ENCODE assay signal across 8 mouse cellular contexts in the genomic region with DNA sequence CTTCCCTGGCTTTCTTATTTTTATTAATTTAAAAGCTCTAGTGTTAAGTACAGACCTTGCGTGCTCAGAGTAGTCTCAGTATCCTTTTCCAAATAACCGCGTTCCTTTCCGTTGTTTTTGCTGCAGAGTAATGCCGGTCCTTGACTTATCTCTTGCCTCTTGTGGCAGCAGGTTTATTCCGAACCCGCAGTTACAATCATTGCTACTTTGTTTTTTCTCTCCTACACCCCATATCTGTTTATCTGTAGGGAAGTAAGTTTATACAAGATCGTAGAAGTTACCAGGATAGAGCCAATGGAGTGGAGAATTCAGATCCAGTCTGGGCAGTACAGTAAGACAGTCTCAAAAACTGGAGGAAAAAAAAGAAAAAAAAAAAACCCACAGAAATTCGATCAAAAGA. TPM values are rescaled to one million over a fixed set of nuclear protein-coding genes. Genes with fewer than 3 reads are reported as not detected.
A peak's percentile ranks its signal among the peaks of the same experiment; 100 is the strongest.
DNase-seq lines count a peak whose midpoint lies in the region; ATAC-seq and TF ChIP-seq lines count a peak whose summit lies in the region.

No protein-coding gene starts in this region.

- H3K4me3 ChIP-seq in heart, embryonic 10.5 days, result peak overlapping the region; percentile 94
- peak overlapping the region; percentile 80 for H3K4me3 ChIP-seq in C2C12 (ENCODE audit: insufficient read depth, poor library complexity, severe bottlenecking)
- peak overlapping the region; percentile 69 for H3K4me3 ChIP-seq in forebrain, embryonic 15.5 days
- peak overlapping the region; percentile 99 for H3K4me3 ChIP-seq in liver, postnatal 0 days (ENCODE audit: low read depth, low read length)

- 5% methylated on average over 9 of the region's 9 CpGs for WGBS in heart, embryonic 10.5 days
- 4% methylated on average over 9 of the region's 9 CpGs for WGBS in forebrain, embryonic 15.5 days
- 2% methylated on average over 9 of the region's 9 CpGs for WGBS in liver, postnatal 0 days (ENCODE audit: insufficient replicate concordance)

- intact Hi-C loops in heart, postnatal 25 days (cut with DNase I), result loop anchor here (2.0 kb wide), 1 partner anchor 19 kb away; no protein-coding TSS in a partner anchor

- H3K27ac ChIP-seq in heart, embryonic 10.5 days, result peak overlapping the region; percentile 98
- H3K27ac ChIP-seq in forebrain, embryonic 15.5 days (replicated peaks), result peak overlapping the region; percentile 100
- peak overlapping the region; percentile 95 for H3K27ac ChIP-seq in liver, postnatal 0 days (ENCODE audit: low read depth)

- H3K4me1 ChIP-seq in heart, embryonic 10.5 days, result peaks cover 31% of the 10 kb centered on the region
- H3K4me1 ChIP-seq in forebrain, embryonic 15.5 days, result peaks cover 47% of the 10 kb centered on the region
- peaks cover 16% of the 10 kb centered on the region for H3K4me1 ChIP-seq in liver, postnatal 0 days (ENCODE audit: insufficient read depth)

- no peak for TF ChIP-seq EP300 in liver, postnatal 0 days (IDR thresholded peaks at IDR 0.05; ENCODE audit: low read depth)

- H3K9me3 ChIP-seq in heart, embryonic 10.5 days, result no peaks in the 10 kb centered on the region
- H3K9me3 ChIP-seq in forebrain, embryonic 15.5 days, result no peaks in the 10 kb centered on the region
- H3K9me3 ChIP-seq in liver, postnatal 0 days (ENCODE audit: low read length), result no peaks in the 10 kb centered on the region

- H3ac ChIP-seq in C2C12 (ENCODE audit: control insufficient read depth, insufficient read length, low read depth), result peak overlapping the region; percentile 47

- DNase-seq in heart, embryonic 10.5 days (ENCODE audit: low spot score), result no peak
- no peak for DNase-seq in heart, postnatal 25 days (ENCODE audit: low spot score)
- DNase-seq in liver, postnatal 0 days, result no peak
- DNase-seq in cerebellum, postnatal 4 days (ENCODE audit: low spot score in 2 of 2), result no peak
- DNase-seq in spleen, adult 12 weeks (ENCODE audit: low spot score), result no peak
- DNase-seq in layer of hippocampus, adult 9-10 months (ENCODE audit: low spot score), result no peak

- H3K36me3 ChIP-seq in heart, embryonic 10.5 days, result peaks cover 67% of the 10 kb centered on the region
- H3K36me3 ChIP-seq in C2C12 (ENCODE audit: control insufficient read depth, insufficient read depth), result peaks cover 45% of the 10 kb centered on the region
- H3K36me3 ChIP-seq in forebrain, embryonic 15.5 days, result peaks cover 46% of the 10 kb centered on the region
- H3K36me3 ChIP-seq in liver, postnatal 0 days (replicated peaks; ENCODE audit: insufficient read depth, low read length), result peaks cover 18% of the 10 kb centered on the region

- peak overlapping the region; percentile 92 for H3K9ac ChIP-seq in forebrain, embryonic 15.5 days (replicated peaks)
- H3K9ac ChIP-seq in liver, postnatal 0 days (replicated peaks), result peak overlapping the region; percentile 93

- peaks cover 43% of the 10 kb centered on the region for H3K79me3 ChIP-seq in C2C12 (ENCODE audit: low read depth)

- no peak for ATAC-seq in forebrain, embryonic 15.5 days (replicated peaks)
- ATAC-seq in liver, postnatal 0 days, result no peak

- H3K27me3 ChIP-seq in heart, embryonic 10.5 days (ENCODE audit: insufficient read depth, poor library complexity, severe bottlenecking), result no peaks in the 10 kb centered on the region
- no peaks in the 10 kb centered on the region for H3K27me3 ChIP-seq in C2C12 (ENCODE audit: control insufficient read depth, insufficient read depth, insufficient read length)
- no peaks in the 10 kb centered on the region for H3K27me3 ChIP-seq in forebrain, embryonic 15.5 days
- no peaks in the 10 kb centered on the region for H3K27me3 ChIP-seq in liver, postnatal 0 days (ENCODE audit: insufficient read depth, low read length)

- peak overlapping the region; percentile 62 for H3K4me2 ChIP-seq in forebrain, embryonic 15.5 days (replicated peaks)
- peak overlapping the region; percentile 94 for H3K4me2 ChIP-seq in liver, postnatal 0 days (ENCODE audit: low read depth, low read length)

- peaks cover 64% of the 10 kb centered on the region for H3K79me2 ChIP-seq in C2C12 (ENCODE audit: control insufficient read depth, insufficient read depth)

- no peak for TF ChIP-seq CTCF in C2C12 (IDR thresholded peaks at IDR 0.05; ENCODE audit: control insufficient read depth, insufficient read depth, insufficient read length)
- no peak for TF ChIP-seq CTCF in liver, postnatal 0 days (IDR thresholded peaks at IDR 0.05; ENCODE audit: low read depth)

TF ChIP-seq in C2C12, 6 proteins besides CTCF, POLR2A, EP300 and RAD21:
- TF ChIP-seq CEBPB (IDR thresholded peaks at IDR 0.05; ENCODE audit: low read depth), result no peak
- no peak for TF ChIP-seq MYOD1 (IDR thresholded peaks at IDR 0.05; ENCODE audit: control insufficient read depth, insufficient read length, low read depth)
- TF ChIP-seq FOSL1 (IDR thresholded peaks at IDR 0.05; ENCODE audit: insufficient read depth, low read length, poor library complexity, severe bottlenecking), result no peak
- no peak for TF ChIP-seq MAX (IDR thresholded peaks at IDR 0.05)
- no peak for TF ChIP-seq USF1 (IDR thresholded peaks at IDR 0.05; ENCODE audit: low read depth)
- no peak for TF ChIP-seq MYOG (IDR thresholded peaks at IDR 0.05; ENCODE audit: control insufficient read depth, extremely low read depth, insufficient read length)

RNA-seq across cellular contexts. Expression of a gene that starts 0.8 kb away (rescaled TPM):
- polyA plus RNA-seq in heart, embryonic 10.5 days (2016; fragmentation: Nextera tagmentation; extraction: Ambion mirVana), result 21.2 and 25.4 TPM in 2 replicates
- 1 to 10 TPM; 3.2 to 6.7 TPM for total RNA-seq in heart, postnatal 25 days (2021)
- 1.7 TPM for polyA plus RNA-seq in C2C12 (2012; fragmentation: generic; extraction: Trizol)
- 21.8 and 27.8 TPM in 2 replicates for polyA plus RNA-seq in forebrain, embryonic 15.5 days (2015; fragmentation: Nextera tagmentation; extraction: Ambion mirVana)
- polyA plus RNA-seq in liver, postnatal 0 days (2015; fragmentation: Nextera tagmentation; extraction: Ambion mirVana), result 16.7 and 17.3 TPM in 2 replicates

RNA-seq across cellular contexts. Expression of a gene that starts 0.9 kb away (rescaled TPM):
- polyA plus RNA-seq in heart, embryonic 10.5 days (2016; fragmentation: Nextera tagmentation; extraction: Ambion mirVana), result 30.5 and 42.9 TPM in 2 replicates
- 1 to 10 TPM; 6.0 to 7.1 TPM for total RNA-seq in heart, postnatal 25 days (2021)
- polyA plus RNA-seq in C2C12 (2012; fragmentation: generic; extraction: Trizol), result 16.1 TPM
- polyA plus RNA-seq in forebrain, embryonic 15.5 days (2015; fragmentation: Nextera tagmentation; extraction: Ambion mirVana), result 70.7 and 71.5 TPM in 2 replicates
- 4.0 and 5.3 TPM in 2 replicates for polyA plus RNA-seq in liver, postnatal 0 days (2015; fragmentation: Nextera tagmentation; extraction: Ambion mirVana)

RNA-seq across cellular contexts. Expression of a gene that starts 10.3 kb away (rescaled TPM):
- polyA plus RNA-seq in heart, embryonic 10.5 days (2016; fragmentation: Nextera tagmentation; extraction: Ambion mirVana), result 41.3 and 44.6 TPM in 2 replicates
- 10 to 100 TPM; 17.1 to 20.9 TPM for total RNA-seq in heart, postnatal 25 days (2021)
- 38.0 TPM for polyA plus RNA-seq in C2C12 (2012; fragmentation: generic; extraction: Trizol)
- polyA plus RNA-seq in forebrain, embryonic 15.5 days (2015; fragmentation: Nextera tagmentation; extraction: Ambion mirVana), result 65.2 and 65.9 TPM in 2 replicates
- polyA plus RNA-seq in liver, postnatal 0 days (2015; fragmentation: Nextera tagmentation; extraction: Ambion mirVana), result 15.5 and 17.8 TPM in 2 replicates

RNA-seq across cellular contexts. Expression of a gene that starts 25.1 kb away (rescaled TPM):
- polyA plus RNA-seq in heart, embryonic 10.5 days (2016; fragmentation: Nextera tagmentation; extraction: Ambion mirVana), result 40.4 and 51.1 TPM in 2 replicates
- 1 to 10 TPM in 1 of 2 experiments, under 1 TPM in 1; 0.99 to 2.9 TPM for total RNA-seq in heart, postnatal 25 days (2021)
- polyA plus RNA-seq in C2C12 (2012; fragmentation: generic; extraction: Trizol), result 39.4 TPM
- 6.1 and 6.3 TPM in 2 replicates for polyA plus RNA-seq in forebrain, embryonic 15.5 days (2015; fragmentation: Nextera tagmentation; extraction: Ambion mirVana)
- polyA plus RNA-seq in liver, postnatal 0 days (2015; fragmentation: Nextera tagmentation; extraction: Ambion mirVana), result 19.7 and 94.3 TPM in 2 replicates

RNA-seq across cellular contexts. Expression of a gene that starts 25.5 kb away (rescaled TPM):
- 26.4 and 28.3 TPM in 2 replicates for polyA plus RNA-seq in heart, embryonic 10.5 days (2016; fragmentation: Nextera tagmentation; extraction: Ambion mirVana)
- total RNA-seq in heart, postnatal 25 days (2021), result 10 to 100 TPM; 28.8 to 29.1 TPM
- 41.4 TPM for polyA plus RNA-seq in C2C12 (2012; fragmentation: generic; extraction: Trizol)
- 33.6 and 35.1 TPM in 2 replicates for polyA plus RNA-seq in forebrain, embryonic 15.5 days (2015; fragmentation: Nextera tagmentation; extraction: Ambion mirVana)
- polyA plus RNA-seq in liver, postnatal 0 days (2015; fragmentation: Nextera tagmentation; extraction: Ambion mirVana), result 8.3 and 8.6 TPM in 2 replicates
